18 mouse cellular contexts compared by ENCODE assay signal in the genomic region with DNA sequence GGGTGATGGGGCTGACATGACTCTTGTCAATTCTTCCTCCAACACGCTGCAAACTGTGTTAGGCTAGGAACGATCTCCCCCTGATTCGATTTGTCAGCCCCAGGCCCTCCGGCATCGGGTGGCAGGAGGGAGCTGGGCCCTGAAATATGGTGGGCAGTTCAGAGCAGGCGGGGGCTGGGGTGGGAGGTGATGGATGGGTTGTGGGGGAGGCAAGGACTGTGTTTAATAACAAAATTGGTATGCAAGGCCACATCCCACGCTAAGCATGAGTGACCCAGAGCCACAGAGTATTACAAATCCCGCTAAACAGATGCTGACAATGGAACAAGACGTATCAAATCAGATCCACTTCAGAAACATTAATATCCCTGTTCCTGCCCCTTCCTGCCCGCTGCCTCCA. TPM values are rescaled to one million over a fixed set of nuclear protein-coding genes. Genes with fewer than 3 reads are reported as not detected.
"Had no signal": no experiment of that assay in that cellular context is flagged by ENCODE, and none has a peak within 500 bp of the region (broad histone marks: within the 10 kb centered on the region; RNA-seq: fewer than 3 reads in every experiment).

No protein-coding gene starts in this region.

- DNase-seq: kidney, adult 2 months; kidney, postnatal 14 days; left cerebral cortex, postnatal 4 days; liver, postnatal 0 days; lung, embryonic 14.5 days; right cerebral cortex, adult 18-20 months; right cerebral cortex, postnatal 14 days; right cerebral cortex, postnatal 4 days; thymus, adult 18-20 months; thymus, postnatal 36 days had no signal

- ATAC-seq: intestine, postnatal 0 days; liver, postnatal 0 days; lung, postnatal 0 days had no signal

- H3K9ac ChIP-seq: kidney, embryonic 15.5 days; limb, embryonic 12.5 days; limb, embryonic 15.5 days; liver, embryonic 14.5 days; liver, postnatal 0 days; lung, embryonic 14.5 days had no signal

- H3K9me3 ChIP-seq: kidney, embryonic 15.5 days; limb, embryonic 12.5 days; limb, embryonic 15.5 days had no signal

- H3K4me3 ChIP-seq: kidney, embryonic 15.5 days; limb, embryonic 12.5 days; limb, embryonic 15.5 days had no signal

- H3K36me3 ChIP-seq: kidney, embryonic 15.5 days; limb, embryonic 15.5 days had no signal

- H3K4me2 ChIP-seq: kidney, embryonic 15.5 days; limb, embryonic 12.5 days; limb, embryonic 15.5 days; liver, embryonic 11.5 days; lung, embryonic 14.5 days had no signal

- H3K27ac ChIP-seq: kidney, embryonic 15.5 days; limb, embryonic 12.5 days; limb, embryonic 15.5 days; liver, embryonic 14.5 days; macrophage had no signal

RNA-seq across cellular contexts. Expression of a gene that starts 48.0 kb away (rescaled TPM):
- polyA plus RNA-seq: liver, embryonic 11.5 days; liver, embryonic 14.5 days; liver, postnatal 0 days; macrophage had no signal
